Mouse (Mus musculus): ENCODE data around the gene Dgka.

Dgka gene

GRCm38 (mm10) chr10:128744680-128745601 is at the start of gene Dgka:
Gene Dgka (minus strand): TSS chr10:128744855.
- no peak for DNase-seq (ENCODE audit: low spot score in 2 of 2)

GRCm38 (mm10) chr10:128794391-128794790 is 49.7 kb upstream of the Dgka start:
- no peak for DNase-seq (ENCODE audit: low spot score in 2 of 2)

DNA sequence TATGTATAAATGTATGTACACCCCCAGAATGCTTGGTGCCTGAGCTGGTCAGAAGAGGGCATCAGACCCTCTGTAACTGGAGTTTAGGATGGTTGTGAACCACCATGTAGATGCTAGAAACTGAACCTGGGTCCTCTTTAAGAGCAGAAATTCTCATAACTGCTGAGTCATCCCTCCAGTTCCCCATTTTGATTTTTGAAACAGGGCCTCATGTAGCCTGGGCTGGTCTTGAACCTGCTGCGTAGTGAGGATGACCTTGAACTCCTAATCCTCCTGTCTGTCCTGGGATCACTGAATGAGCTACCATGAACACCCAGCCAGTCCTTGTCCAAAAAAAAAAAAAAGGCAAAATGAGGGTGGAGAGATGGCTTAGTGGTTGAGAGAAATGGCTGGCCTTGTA is 48.6 kb upstream of the Dgka start:
- no peak for DNase-seq (ENCODE audit: low spot score in 2 of 2)

- DNase-seq (ENCODE audit: low spot score in 2 of 2) = no peak
These were observed 47.4 kb upstream of the Dgka start for GRCm38 (mm10) chr10:128792041-128792440.

DNA sequence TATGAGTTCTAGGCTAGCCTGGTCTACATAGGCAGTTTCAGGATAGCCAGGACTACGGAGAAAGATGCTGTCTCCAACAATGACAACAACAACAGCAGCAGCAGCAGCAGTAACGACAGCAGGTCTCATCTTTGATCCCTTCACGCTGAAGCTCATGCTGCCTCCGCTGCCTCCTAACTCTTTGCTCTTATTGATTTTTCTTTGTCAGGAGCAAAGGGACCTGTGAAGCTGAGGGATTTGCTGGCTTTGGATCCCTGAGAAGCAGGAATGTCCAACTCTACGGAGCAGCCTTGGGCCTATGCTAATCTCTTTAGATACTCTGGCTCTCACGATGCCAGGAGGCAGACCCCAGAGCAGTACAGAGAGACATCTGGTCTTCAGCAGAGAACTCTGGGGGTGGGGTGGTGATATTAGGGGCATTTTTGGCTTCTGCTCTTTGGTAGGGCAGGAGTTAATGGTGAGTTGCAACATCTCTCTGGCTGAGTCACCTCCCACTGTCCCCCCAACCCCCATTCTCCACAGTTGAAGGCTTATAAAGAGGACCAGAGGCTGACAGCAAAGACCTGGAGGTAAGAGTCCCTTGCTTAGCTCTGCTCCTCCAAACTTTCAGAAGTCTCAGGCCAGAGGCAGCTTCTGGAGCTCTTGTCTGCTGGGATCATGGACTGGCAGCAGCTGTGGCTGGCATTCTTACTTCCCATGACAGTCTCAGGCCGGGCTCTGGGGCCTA is 45.9 kb upstream of the Dgka start, which contains the start of gene Mmp19:
TSS of gene Mmp19 (plus strand) at position 513 of the 727 bp plus-strand sequence.
- DNase-seq (ENCODE audit: low spot score in 2 of 2) = no peak

DNA sequence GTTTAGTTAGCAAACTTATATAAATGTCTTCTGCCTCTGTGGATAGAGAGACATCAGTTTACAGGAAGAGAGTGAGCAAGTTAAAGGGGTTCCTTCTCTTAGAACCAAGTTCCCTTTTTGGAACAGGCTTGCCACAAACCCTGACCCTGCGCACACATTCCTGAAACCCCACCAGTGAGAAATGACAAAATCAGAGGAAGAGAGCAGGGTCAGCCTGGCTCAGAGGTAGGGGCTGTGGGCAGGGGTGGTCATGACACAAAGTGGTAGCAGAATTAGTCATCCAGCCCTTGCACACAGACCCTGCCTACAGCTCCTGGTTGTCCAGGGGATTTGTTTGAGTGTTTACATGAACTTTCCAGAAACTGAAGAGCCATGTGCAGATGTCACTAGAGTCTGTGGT is 35.5 kb upstream of the Dgka start:
- no peak for DNase-seq (ENCODE audit: low spot score in 2 of 2)

- DNase-seq (ENCODE audit: low spot score in 2 of 2) = peak; percentile 76 to 86
These were observed 34.5 kb upstream of the Dgka start for GRCm38 (mm10) chr10:128779011-128779795.

DNA sequence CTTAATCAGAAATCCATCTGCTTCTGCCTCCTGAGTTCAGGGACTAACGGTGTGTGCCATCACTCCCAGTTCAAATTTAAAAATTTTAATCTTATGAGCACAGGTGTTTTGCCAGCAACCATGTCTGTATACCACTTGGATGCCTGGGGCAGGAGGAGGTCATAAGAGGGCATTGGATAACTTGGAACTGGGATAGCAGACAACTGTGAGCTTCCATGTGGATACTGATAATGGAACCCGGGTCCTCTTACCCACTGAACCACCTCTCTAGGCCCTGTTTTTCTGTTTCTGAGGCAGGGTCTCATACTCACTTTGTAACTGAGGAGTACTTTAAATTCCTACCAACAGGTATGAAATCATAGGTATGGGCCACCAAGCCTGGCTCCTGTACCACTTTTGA is 33.8 kb upstream of the Dgka start:
- no peak for DNase-seq (ENCODE audit: low spot score in 2 of 2)

DNA sequence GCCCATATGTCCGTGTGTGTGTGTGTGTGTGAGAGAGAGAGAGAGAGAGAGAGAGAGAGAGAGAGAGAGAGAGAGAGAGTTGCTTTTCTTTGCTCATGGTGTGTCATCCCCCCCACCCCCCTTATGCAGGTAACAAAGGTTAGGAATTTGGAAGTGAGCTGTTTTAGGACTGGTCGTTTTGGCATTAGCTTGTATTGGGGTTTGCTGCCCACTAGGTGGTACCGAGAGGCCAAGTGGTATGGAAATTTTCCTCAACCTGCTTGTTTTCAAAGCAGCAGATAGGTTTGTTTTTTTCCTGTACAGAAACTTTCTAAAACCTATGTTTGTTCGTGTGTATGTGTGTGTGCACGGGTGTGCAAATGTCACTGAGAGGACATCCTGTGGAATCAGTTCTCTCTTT is 29.0 kb upstream of the Dgka start:
- no peak for DNase-seq (ENCODE audit: low spot score in 2 of 2)

- DNase-seq (ENCODE audit: low spot score in 2 of 2) = no peak
These were observed 28.2 kb upstream of the Dgka start for GRCm38 (mm10) chr10:128772895-128773294.

- peak; percentile 67 to 72 for DNase-seq (ENCODE audit: low spot score in 2 of 2)
These were observed 3.7 kb upstream of the Dgka start for GRCm38 (mm10) chr10:128748252-128748864.

GRCm38 (mm10) chr10:128747646-128748251 is 3.1 kb upstream of the Dgka start, which contains the start of gene Pym1:
Gene Pym1 (plus strand): TSS chr10:128747889.
- DNase-seq (ENCODE audit: low spot score in 2 of 2) = peak; percentile 71 to 74

DNA sequence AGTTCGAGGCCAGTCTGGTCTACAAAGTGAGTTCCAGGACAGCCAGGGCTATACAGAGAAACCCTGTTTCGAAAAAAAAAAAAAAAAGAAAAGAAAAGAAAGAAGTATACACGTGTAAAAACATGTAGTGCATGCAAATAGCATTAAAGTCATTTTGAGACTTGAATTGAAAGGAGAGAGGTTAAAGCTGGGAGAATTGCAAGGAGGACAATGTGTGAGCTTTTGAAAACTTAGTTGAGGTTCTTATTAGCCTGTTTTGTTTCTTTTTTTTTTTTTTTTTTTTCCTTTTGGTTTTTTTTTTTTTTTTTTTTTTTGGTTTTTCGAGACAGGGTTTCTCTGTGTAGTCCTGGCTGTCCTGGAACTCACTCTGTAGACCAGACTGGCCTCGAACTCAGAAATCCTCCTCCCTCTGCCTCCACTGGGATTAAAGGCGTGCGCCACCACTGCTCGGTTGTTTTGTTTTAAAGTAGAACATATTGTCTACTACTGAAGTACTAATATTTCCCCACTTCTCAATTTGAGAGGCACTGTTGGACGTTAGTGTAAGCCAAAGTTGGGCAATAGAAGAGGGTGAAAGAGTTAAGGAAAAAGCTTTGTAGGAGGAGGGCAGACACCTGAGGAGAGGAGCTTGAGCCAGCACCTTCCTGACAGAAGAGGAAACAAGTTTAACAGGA is 2.5 kb upstream of the Dgka start:
- DNase-seq (ENCODE audit: low spot score in 2 of 2) = no peak

DNA sequence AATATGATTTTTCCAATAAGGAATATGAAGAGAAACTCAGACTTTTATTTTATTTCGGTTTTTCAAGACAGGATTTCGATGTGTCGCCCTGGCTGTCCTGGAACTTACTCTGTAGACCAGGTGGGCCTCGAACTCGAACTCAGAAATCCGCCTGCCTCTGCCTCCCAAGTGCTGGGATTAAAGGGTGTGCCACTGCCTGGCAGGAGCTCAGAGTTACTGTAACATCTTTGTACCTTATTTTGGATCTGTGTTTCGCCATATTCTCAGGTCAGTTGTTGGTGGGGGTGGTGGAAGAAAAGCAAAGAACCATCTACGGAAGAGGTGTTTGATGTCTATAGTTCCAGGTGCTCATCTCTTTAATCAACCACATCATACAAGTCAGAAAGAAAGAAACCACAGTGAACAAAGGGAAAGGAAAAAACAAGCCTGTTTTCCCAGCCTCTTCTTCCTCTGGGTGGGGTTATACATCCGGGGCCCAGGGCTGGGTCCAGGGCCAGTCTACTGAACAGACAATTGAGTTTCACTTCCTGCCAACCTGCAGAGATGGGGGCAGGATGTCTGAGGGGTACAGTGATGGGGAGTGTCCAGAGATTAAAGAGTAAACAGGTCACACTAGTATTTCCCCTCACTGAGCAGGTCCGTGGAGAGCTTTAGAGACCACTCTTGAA is 1.4 kb upstream of the Dgka start:
- no peak for DNase-seq (ENCODE audit: low spot score in 2 of 2)

GRCm38 (mm10) chr10:128744211-128744610 is 444 bp downstream of the Dgka start:
- no peak for DNase-seq (ENCODE audit: low spot score in 2 of 2)

DNA sequence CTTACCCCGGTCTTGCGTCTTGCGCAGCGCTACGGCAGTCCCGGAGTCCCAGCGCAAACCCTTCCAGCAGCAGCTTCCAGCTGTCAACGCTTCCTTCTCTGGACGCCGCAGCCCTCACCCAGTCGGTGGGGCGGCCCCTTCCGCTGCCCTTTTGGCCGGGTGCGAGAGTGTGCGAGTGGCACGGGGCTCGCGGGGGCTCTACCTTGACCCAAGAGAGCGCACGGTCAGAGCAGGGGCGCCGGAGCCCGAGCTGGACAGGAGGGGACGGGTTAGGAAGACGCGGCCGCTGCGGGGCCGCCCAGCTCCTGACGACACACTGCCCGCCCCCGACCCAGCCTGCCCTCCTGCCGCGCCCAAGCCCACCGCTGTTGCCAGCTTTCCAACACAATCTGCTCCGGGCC is 864 bp downstream of the Dgka start:
- DNase-seq (ENCODE audit: low spot score in 2 of 2) = peak; percentile 55 to 61

- DNase-seq (ENCODE audit: low spot score in 2 of 2) = no peak
These were observed 1.4 kb downstream of the Dgka start for GRCm38 (mm10) chr10:128743235-128743634.

- no peak for DNase-seq (ENCODE audit: low spot score in 2 of 2)
These were observed 2.0 kb downstream of the Dgka start for GRCm38 (mm10) chr10:128742616-128743015.

GRCm38 (mm10) chr10:128740296-128740695 is 4.4 kb downstream of the Dgka start:
- no peak for DNase-seq (ENCODE audit: low spot score in 2 of 2)

DNA sequence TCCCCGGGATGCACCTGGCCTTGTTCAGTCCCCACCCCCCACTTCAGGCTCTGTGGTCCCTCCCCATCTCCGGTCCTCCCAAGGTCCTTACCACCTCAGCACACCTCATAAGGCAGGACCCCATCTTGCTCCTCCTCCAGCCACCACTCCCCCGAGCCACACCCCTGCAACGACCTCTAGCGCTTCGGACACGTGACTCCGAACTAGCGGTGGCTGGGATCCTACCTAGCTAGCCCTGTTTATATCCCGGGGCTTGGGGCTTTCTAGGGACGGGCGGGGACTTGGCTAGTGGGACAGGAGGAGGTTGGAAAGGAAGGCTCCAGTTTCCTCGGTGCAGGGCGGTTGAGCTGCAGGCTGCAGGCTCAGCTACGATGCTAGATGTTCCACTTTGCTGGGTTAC is 7.2 kb downstream of the Dgka start:
- no peak for DNase-seq (ENCODE audit: low spot score in 2 of 2)

All from urinary bladder, postnatal 4 days (tissue).